Mouse (Mus musculus) olfactory bulb, adult 2 months (tissue): ENCODE measurements around the gene Hs6st3. TPM values are rescaled to one million over a fixed set of nuclear protein-coding genes. Genes with fewer than 3 reads are reported as not detected.
A peak's percentile ranks its signal among the peaks of the same experiment; 100 is the strongest.

ENCODE experiments used
- H3K27ac ChIP-seq: fragments of 200-500 bp; 2 replicates; pipeline ENCODE4 v1.5.1; 2012; ENCODE audit warnings: low read depth, low read length; ENCODE audit not compliant: insufficient read depth
- H3K4me1 ChIP-seq: fragments of 200-500 bp; 2 replicates; pipeline ENCODE4 v1.6.1; 2012; ENCODE audit warnings: low read length; ENCODE audit not compliant: control insufficient read depth, insufficient read depth
- H3K4me3 ChIP-seq: fragments of 200-500 bp; 2 replicates; pipeline ENCODE4 v1.5.1; 2012; ENCODE audit warnings: mild to moderate bottlenecking, low read depth, low read length, moderate library complexity; ENCODE audit not compliant: insufficient read depth
- CTCF ChIP-seq: fragments of 200-500 bp; IDR thresholded peaks from 2 replicates; pipeline ENCODE4 v1.5.1; 2012; ENCODE audit warnings: low read depth, mild to moderate bottlenecking, low read length, moderate library complexity; ENCODE audit not compliant: insufficient read depth
- POLR2A ChIP-seq: fragments of 200-500 bp; IDR thresholded peaks from 2 replicates; pipeline ENCODE4 v1.6.1; 2012; ENCODE audit warnings: mild to moderate bottlenecking, low read depth, low read length, moderate library complexity; ENCODE audit not compliant: insufficient read depth
- WGBS: fragments of 180-500 bp; shearing (Covaris S2); methylation state at CpG from one replicate; pipeline ENCODE4 v1.1.7; 2018; 5-methylcytosine and 5-hydroxymethylcytosine counted together
- polyA plus RNA-seq: library from polyadenylated mRNA; stranded (reverse); fragments of >200 nt; gene quantifications from 2 replicates; pipeline ENCODE4 v1.2.4, GENCODE M21; 2012; ENCODE audit warnings: low replicate concordance; ENCODE audit not compliant: missing spikeins, insufficient read depth, insufficient read length

Gene Hs6st3
- polyA plus RNA-seq, 1 experiment = not detected

- H3K4me3 ChIP-seq = no peak overlapping the region
- no peak for TF ChIP-seq POLR2A
- no peak for TF ChIP-seq CTCF
- 60% methylated on average over 11 of the region's 11 CpGs for WGBS
- peaks cover 7% of the 10 kb centered on the region for H3K4me1 ChIP-seq
- H3K27ac ChIP-seq = no peak overlapping the region; the same call in 1 of the 2 replicates
Observed at GRCm38 (mm10) chr14:119798561-119798960, 660.4 kb downstream of the Hs6st3 start.

GRCm38 (mm10) chr14:119800856-119801255 lies 662.7 kb downstream of the Hs6st3 start:
- Histone ChIP-seq H3K4me3 (no peak overlapping the region), H3K27ac (no peak overlapping the region), H3K4me1 (peaks cover 7% of the 10 kb centered on the region)
- 63% methylated on average over 11 of the region's 11 CpGs for WGBS
- no peak for TF ChIP-seq POLR2A
- no peak for TF ChIP-seq CTCF

DNA sequence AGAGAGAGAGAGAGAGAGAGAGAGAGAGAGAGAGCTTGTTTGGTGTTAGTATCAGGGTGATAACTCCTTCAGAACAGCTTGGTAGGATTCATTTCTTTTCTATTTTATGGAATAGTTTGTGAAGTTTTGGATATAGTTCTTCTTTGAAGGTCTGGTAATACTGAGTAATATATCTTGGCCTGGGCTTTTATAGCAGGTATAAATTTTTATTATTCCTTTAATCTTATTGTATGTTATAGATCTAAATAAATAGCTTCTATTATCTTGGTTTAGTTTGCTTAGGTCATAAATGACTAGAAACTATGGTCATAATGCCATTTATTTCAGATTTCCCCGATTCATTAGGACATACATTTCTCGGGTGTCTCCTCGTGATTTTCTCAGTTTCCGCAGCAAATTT lies 675.8 kb downstream of the Hs6st3 start:
- H3K27ac ChIP-seq = no peak overlapping the region
- WGBS = 97% methylated on average over 4 of the region's 4 CpGs
- no peaks in the 10 kb centered on the region for H3K4me1 ChIP-seq
- no peak overlapping the region for H3K4me3 ChIP-seq
- TF ChIP-seq POLR2A (no peak), CTCF (no peak)

- WGBS = 86% methylated on average over 5 of the region's 5 CpGs
- Histone ChIP-seq H3K27ac (no peak overlapping the region), H3K4me1 (no peaks in the 10 kb centered on the region), H3K4me3 (no peak overlapping the region)
- TF ChIP-seq POLR2A = no peak
- TF ChIP-seq CTCF = no peak
Observed at GRCm38 (mm10) chr14:119815616-119816015, 677.5 kb downstream of the Hs6st3 start.

DNA sequence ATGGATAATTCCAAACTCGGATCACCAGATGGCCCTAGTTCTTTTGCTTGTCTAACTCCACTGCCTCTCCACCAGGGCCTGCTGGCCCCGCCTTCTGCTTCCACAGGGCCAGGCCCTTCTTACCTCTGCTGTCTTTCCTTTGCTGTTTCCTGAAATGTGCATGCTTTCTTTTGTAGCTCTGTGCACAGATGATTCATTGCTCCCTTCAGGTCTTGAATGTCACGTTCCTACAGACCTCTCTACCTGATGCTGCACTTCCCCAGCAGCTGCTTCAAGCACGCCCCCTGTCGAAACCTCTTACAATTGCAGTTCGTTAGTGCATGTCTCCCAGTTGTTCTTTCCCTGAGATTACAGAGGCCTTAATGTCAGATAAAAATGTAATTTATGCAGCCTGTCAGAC lies 682.4 kb downstream of the Hs6st3 start:
- Histone ChIP-seq H3K27ac (no peak overlapping the region), H3K4me3 (no peak overlapping the region), H3K4me1 (no peaks in the 10 kb centered on the region)
- WGBS = 67% methylated on average over 6 of the region's 6 CpGs
- TF ChIP-seq CTCF = no peak
- no peak for TF ChIP-seq POLR2A

GRCm38 (mm10) chr14:119831165-119832011 lies 693.2 kb downstream of the Hs6st3 start:
- no peak for TF ChIP-seq POLR2A
- no peak for TF ChIP-seq CTCF
- WGBS = 41% methylated on average over 19 of the region's 19 CpGs
- peaks cover 11% of the 10 kb centered on the region for H3K4me1 ChIP-seq
- H3K27ac ChIP-seq = 0 out of 2 replicates have a peak overlapping the region, but pooled peaks have one; percentile 24
- no peak overlapping the region for H3K4me3 ChIP-seq

DNA sequence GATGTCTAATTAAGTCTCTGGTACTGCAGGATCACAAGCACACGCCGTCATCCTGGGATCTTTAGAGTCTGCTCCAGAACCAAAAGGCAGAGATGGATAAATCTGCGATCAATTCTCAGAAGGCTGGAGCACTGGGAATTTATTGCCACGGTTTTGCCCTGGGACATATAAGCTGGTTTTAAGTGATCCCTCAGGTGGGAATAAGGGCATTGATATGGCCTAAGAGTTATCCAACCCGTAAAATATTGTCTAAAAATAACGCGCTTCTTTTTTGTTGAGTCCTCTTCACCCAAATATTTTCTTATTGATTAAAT lies 693.8 kb downstream of the Hs6st3 start:
- WGBS = 52% methylated on average over 7 of the region's 7 CpGs
- no peak overlapping the region for H3K4me3 ChIP-seq
- no peak overlapping the region for H3K27ac ChIP-seq
- peaks cover 11% of the 10 kb centered on the region for H3K4me1 ChIP-seq
- TF ChIP-seq POLR2A = no peak
- no peak for TF ChIP-seq CTCF

- no peak overlapping the region for H3K4me3 ChIP-seq
- TF ChIP-seq POLR2A (no peak), CTCF (no peak)
- 72% methylated on average over 9 of the region's 9 CpGs for WGBS
- H3K27ac ChIP-seq = no peak overlapping the region
- H3K4me1 ChIP-seq = peaks cover 11% of the 10 kb centered on the region
Observed at GRCm38 (mm10) chr14:119832940-119833339, 694.8 kb downstream of the Hs6st3 start.

- H3K4me1 ChIP-seq = peaks cover 11% of the 10 kb centered on the region
- TF ChIP-seq POLR2A (no peak), CTCF (no peak)
- H3K27ac ChIP-seq = no peak overlapping the region
- no peak overlapping the region for H3K4me3 ChIP-seq
- WGBS = 53% methylated on average over 8 of the region's 8 CpGs
Observed at GRCm38 (mm10) chr14:119834008-119834700, 696.0 kb downstream of the Hs6st3 start.
